Mouse (Mus musculus) left cerebral cortex, adult 2 months (tissue): ENCODE results near the gene Madd. TPM values are rescaled to one million over a fixed set of nuclear protein-coding genes. Genes with fewer than 3 reads are reported as not detected.
A peak's percentile ranks its signal among the peaks of the same experiment; 100 is the strongest.
"Not testable (repeated sequence)": the region's sequence is repeated elsewhere in the genome, so short reads cannot be mapped to it uniquely, and the experiment has no call there.

Source experiments
- DNase-seq, 2 experiments: peaks; one replicate each; pipeline ENCODE4 v3.0.0; 2021 to 2022; ENCODE audit warnings: low spot score in 2 of 2, mixed read lengths in 1 of 2; ENCODE audit errors: extremely low spot score in 1 of 2
- H3K27ac ChIP-seq: fragments of 200-600 bp; 2 replicates; pipeline ENCODE4 v1.8.1; 2022
- H3K4me3 ChIP-seq: fragments of 200-600 bp; 2 replicates; pipeline ENCODE4 v1.8.1; 2022
- CTCF ChIP-seq: fragments of 200-600 bp; IDR thresholded peaks from 2 replicates; pipeline ENCODE4 v1.8.1; 2022; ENCODE audit warnings: antibody characterized with exemption, mild to moderate bottlenecking, moderate library complexity
- intact Hi-C: fragments of 180-260 bp; cut with DNase I; formaldehyde crosslinking; loops from one replicate; pipeline ENCODE4 v1.15.1; 2025
- total RNA-seq, 2 experiments: library from RNA; stranded (reverse); gene quantifications; 2 replicates each; pipeline ENCODE4 v1.2.3; 2021

The Madd gene
- total RNA-seq, 2 experiments from 2014 or later: 236 to 254 TPM

DNA sequence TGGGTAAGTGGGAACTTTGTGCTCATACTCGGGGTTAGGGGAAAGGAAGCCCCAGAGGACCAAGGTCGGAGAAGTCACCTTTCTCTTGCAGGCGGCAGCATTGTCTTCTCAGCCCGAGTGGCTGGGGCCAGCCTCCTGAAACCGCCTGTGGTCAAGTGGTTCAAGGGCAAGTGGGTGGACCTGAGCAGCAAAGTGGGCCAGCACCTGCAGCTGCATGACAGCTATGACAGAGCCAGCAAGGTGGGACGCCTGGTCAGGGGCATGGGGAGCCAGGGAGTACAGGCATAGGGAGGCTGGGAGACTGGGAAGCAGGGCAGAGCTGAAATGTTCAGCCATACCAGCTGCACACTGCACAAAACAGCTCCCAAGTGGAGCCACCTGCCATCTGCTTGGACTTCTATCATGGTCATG lies 63.4 kb downstream of the Madd start:
- intact Hi-C loops: no loop called here
- H3K4me3 ChIP-seq: no peak overlapping the region
- no peak for TF ChIP-seq CTCF
- no peak for DNase-seq
- no peak overlapping the region for H3K27ac ChIP-seq

GRCm38 (mm10) chr2:91119551-91119950 lies 64.1 kb downstream of the Madd start:
- no peak overlapping the region for H3K4me3 ChIP-seq
- no peak overlapping the region for H3K27ac ChIP-seq
- TF ChIP-seq CTCF: no peak
- intact Hi-C loops: loop anchor here (5.0 kb wide), 3 partner anchors 63 to 138 kb away; partner anchors contain the start of genes Ddb2, Madd and Pacsin3
- DNase-seq: no peak

DNA sequence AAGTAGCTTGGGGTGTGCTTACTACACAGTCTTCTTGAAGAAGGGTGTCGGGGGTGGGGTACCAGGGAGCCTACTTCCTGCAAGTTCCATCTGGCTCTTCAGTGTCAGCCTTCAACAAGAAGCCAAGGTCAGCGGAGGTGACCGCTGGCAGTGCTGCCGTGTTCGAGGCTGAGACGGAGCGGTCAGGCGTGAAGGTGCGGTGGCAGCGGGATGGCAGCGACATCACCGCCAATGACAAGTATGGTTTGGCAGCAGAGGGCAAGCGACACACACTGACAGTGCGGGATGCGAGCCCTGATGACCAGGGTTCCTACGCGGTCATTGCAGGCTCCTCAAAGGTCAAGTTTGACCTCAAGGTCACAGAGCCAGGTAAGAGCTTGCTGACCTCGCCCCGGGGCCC lies 64.6 kb downstream of the Madd start:
- intact Hi-C loops: loop anchor here (5.0 kb wide), 3 partner anchors 63 to 138 kb away; partner anchors contain the start of genes Ddb2, Madd and Pacsin3
- Histone ChIP-seq H3K27ac (no peak overlapping the region), H3K4me3 (no peak overlapping the region)

DNA sequence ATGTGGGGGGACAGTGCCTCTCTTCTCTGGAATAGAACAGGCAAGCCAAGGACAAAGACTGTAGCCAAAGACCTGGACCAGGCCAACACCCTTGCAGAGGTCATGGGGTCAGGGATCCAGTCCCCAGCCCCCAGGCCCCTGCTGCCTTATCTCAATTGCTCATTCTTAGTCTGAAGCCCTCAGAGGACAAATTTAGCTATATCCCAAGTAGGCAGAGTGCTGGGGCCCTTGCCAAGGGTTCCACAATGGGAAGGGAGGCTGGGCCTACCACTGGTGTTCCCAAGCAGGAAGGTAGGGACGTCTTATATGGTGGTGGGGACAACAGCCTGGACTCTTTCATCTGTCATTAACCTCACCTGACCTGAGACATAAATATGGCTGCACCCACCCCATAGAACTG lies 65.0 kb downstream of the Madd start:
- Histone ChIP-seq H3K27ac (no peak overlapping the region), H3K4me3 (no peak overlapping the region)
- no peak for DNase-seq
- intact Hi-C loops: loop anchor here (5.0 kb wide), 3 partner anchors 64 to 139 kb away; partner anchors contain the start of genes Ddb2, Madd and Pacsin3
- TF ChIP-seq CTCF: no peak

More for the DNA sequence above, 64.6 kb downstream of the Madd start:
- no peak for TF ChIP-seq CTCF
- DNase-seq: no peak

GRCm38 (mm10) chr2:91117585-91118275 lies 65.9 kb downstream of the Madd start, which contains the start of gene Mybpc3:
Mybpc3 (plus strand) TSS chr2:91118144.
- no peak for DNase-seq
- Histone ChIP-seq H3K4me3 (no peak within 1 kb of the TSS), H3K27ac (no peak within 1 kb of the TSS)
- intact Hi-C loops: loop anchor here (5.0 kb wide), 3 partner anchors 65 to 140 kb away; partner anchors contain the start of genes Ddb2, Madd and Pacsin3
- no peak for TF ChIP-seq CTCF

DNA sequence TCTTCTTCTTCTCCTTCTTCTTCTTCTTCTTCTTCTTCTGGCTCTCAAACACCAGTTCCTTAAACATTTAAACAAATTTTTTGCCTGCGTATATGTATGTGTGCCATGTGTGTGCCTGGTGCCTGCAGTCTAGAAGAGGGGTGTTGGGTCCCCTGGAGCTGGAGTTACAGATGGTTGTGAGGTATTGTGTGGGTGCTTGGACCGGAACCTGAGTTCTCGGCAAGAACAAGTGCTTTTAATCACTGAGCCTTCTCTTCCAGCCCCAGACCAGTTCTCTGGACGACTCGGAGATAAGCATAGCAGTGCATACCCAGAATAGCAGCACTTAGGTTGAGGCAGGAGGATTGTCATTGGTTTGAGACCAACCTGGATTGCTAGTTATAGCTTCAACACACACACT lies 66.8 kb downstream of the Madd start:
- no peak for TF ChIP-seq CTCF
- no peak overlapping the region for H3K27ac ChIP-seq
- no peak overlapping the region for H3K4me3 ChIP-seq
- DNase-seq: no peak
- intact Hi-C loops: loop anchor here (5.0 kb wide), 3 partner anchors 65 to 140 kb away; partner anchors contain the start of genes Ddb2, Madd and Pacsin3

DNA sequence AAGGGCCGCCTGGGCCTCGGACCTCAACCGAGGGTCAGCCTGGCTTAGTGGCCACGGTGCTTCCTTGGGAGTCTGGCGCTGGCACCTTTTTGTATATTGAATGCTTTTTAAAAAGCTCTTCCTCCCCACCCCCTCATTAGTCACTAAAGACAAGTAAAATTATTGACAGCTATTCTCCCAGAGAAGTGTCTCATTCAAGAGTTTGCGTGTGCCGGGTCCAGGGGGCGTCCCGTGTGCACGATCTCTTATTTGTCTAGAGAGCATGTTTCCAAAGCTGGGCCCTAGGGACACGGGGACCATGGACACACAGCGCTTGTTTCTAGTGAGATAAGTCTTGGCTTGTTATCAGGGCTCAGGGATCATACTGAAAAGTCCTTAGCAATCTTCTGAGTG lies 68.1 kb downstream of the Madd start:
- intact Hi-C loops: loop anchor here (1.0 to 5.0 kb wide), 5 partner anchors 67 to 365 kb away; partner anchors contain the start of genes Ddb2, Madd and Pacsin3
- DNase-seq: no peak
- H3K4me3 ChIP-seq: peak overlapping the region; percentile 45
- TF ChIP-seq CTCF: no peak
- H3K27ac ChIP-seq: no peak overlapping the region

- TF ChIP-seq CTCF: peak; percentile 98
- Histone ChIP-seq H3K27ac (no peak overlapping the region), H3K4me3 (peak overlapping the region; percentile 45)
- DNase-seq: peak; percentile 91 to 95
- intact Hi-C loops: loop anchor here (1.0 to 5.0 kb wide), 5 partner anchors 67 to 366 kb away; partner anchors contain the start of genes Ddb2, Madd and Pacsin3
These were observed 68.7 kb downstream of the Madd start for GRCm38 (mm10) chr2:91114781-91115577.

- intact Hi-C loops: loop anchor here (2.0 kb wide), 1 partner anchor 367 kb away; no protein-coding TSS in a partner anchor
- TF ChIP-seq CTCF: no peak
- no peak overlapping the region for H3K27ac ChIP-seq
- no peak overlapping the region for H3K4me3 ChIP-seq
- DNase-seq: no peak
These were observed 69.8 kb downstream of the Madd start for GRCm38 (mm10) chr2:91113852-91114251.

DNA sequence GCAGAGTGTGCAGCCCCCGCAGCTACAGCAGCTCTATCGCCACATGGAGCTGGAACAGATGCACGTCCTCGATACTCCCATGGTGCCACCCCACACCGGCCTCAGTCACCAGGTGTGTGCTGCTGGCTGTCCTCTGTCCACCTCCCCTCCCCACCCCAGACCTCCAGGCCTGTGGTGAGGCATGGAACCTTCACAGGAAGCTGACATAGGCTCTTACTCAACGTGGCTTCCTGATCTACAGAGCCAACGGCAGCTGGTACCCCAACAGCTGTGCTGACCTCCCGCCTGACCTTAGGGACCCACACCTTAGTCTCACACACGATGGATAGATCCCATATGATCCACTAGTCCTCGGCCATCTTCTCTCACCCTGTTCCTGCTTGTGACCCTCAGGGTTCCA lies 70.3 kb downstream of the Madd start:
- no peak overlapping the region for H3K4me3 ChIP-seq
- no peak for DNase-seq
- intact Hi-C loops: no loop called here
- H3K27ac ChIP-seq: no peak overlapping the region
- TF ChIP-seq CTCF: no peak

GRCm38 (mm10) chr2:91112491-91112890 lies 71.1 kb downstream of the Madd start:
- intact Hi-C loops: no loop called here
- no peak for TF ChIP-seq CTCF
- no peak for DNase-seq
- H3K27ac ChIP-seq: no peak overlapping the region
- no peak overlapping the region for H3K4me3 ChIP-seq

DNA sequence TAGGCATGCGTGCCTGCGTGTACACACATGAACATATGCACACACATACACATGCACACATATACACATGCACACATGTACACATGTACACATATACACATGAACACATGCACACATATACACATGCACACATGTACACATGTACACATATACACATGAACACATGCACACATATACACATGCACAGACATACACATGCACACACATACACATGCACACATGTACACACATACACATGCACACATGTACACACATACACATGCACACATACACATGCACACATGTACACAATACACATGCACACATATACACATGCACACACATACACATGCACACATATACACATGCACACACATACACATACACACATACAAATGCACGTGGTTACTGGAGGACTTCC lies 71.8 kb downstream of the Madd start:
- H3K4me3 ChIP-seq, H3K27ac ChIP-seq, intact Hi-C loops, DNase-seq: not testable (repeated sequence)
